Mouse (Mus musculus) olfactory bulb, adult 2 months (tissue): ENCODE measurements around the gene Cib2.
"Not testable (repeated sequence)": the region's sequence is repeated elsewhere in the genome, so short reads cannot be mapped to it uniquely, and the experiment has no call there.

Source experiments
- CTCF ChIP-seq: fragments of 200-500 bp; IDR thresholded peaks from 2 replicates; pipeline ENCODE4 v1.5.1; 2012; ENCODE audit warnings: low read depth, mild to moderate bottlenecking, low read length, moderate library complexity; ENCODE audit not compliant: insufficient read depth
- POLR2A ChIP-seq: fragments of 200-500 bp; IDR thresholded peaks from 2 replicates; pipeline ENCODE4 v1.6.1; 2012; ENCODE audit warnings: mild to moderate bottlenecking, low read depth, low read length, moderate library complexity; ENCODE audit not compliant: insufficient read depth

DNA sequence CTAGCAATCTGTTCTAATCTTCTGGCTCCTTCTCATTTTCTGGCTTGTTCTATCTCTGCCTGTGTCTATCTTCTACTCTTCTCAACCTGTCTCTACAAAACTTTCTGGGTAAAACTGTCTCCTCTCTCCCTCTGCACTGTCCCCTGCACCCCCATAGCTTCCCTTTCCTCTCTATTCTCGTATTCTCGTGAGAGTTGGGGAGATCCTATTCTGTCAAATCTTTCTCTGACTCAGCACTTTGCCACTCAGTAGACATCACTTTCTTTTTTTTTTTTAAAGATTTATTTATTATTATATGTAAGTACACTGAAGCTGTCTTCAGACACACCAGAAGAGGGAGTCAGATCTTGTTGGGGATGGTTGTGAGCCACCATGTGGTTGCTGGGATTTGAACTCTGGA, 24.1 kb upstream of the Cib2 start:
- TF ChIP-seq CTCF, POLR2A: not testable (repeated sequence)
